Mouse (Mus musculus) C2C12 (cell line): ENCODE results near the gene Ntf5.

Experiments used
- CEBPB ChIP-seq: IDR thresholded peaks from one replicate; pipeline ENCODE4 v1.6.1; 2011; ENCODE audit warnings: low read depth, mild to moderate bottlenecking, control low read depth, moderate library complexity
- CTCF ChIP-seq: IDR thresholded peaks from one replicate; pipeline ENCODE4 v1.5.1; 2011; ENCODE audit not compliant: control insufficient read depth, insufficient read depth, insufficient read length
- MAX ChIP-seq: IDR thresholded peaks from one replicate; pipeline ENCODE4 v1.6.1; 2011; ENCODE audit warnings: mild to moderate bottlenecking, control low read depth
- MYOD1 ChIP-seq: IDR thresholded peaks from one replicate; pipeline ENCODE4 v1.6.1; 2011; ENCODE audit warnings: low read depth; ENCODE audit not compliant: control insufficient read depth, insufficient read length
- MYOG ChIP-seq: IDR thresholded peaks from one replicate; pipeline ENCODE4 v1.6.1; 2011; ENCODE audit not compliant: control insufficient read depth, insufficient read length; ENCODE audit errors: extremely low read depth
- USF1 ChIP-seq: IDR thresholded peaks from one replicate; pipeline ENCODE4 v1.6.1; 2011; ENCODE audit warnings: low read depth, mild to moderate bottlenecking, control low read depth, moderate library complexity

- TF ChIP-seq MAX (no peak), CTCF (no peak), CEBPB (no peak), USF1 (no peak), MYOD1 (no peak), MYOG (no peak)
Measured at GRCm38 (mm10) chr7:45454971-45455370, 41.5 kb downstream of the Ntf5 start.
